Mouse (Mus musculus): ENCODE results near the gene Vcpkmt. TPM values are rescaled to one million over a fixed set of nuclear protein-coding genes. Genes with fewer than 3 reads are reported as not detected.

Gene Vcpkmt
- polyA plus RNA-seq (2015; fragmentation: Nextera tagmentation; extraction: Ambion mirVana) = 38.2 and 39.0 TPM in 2 replicates

DNA sequence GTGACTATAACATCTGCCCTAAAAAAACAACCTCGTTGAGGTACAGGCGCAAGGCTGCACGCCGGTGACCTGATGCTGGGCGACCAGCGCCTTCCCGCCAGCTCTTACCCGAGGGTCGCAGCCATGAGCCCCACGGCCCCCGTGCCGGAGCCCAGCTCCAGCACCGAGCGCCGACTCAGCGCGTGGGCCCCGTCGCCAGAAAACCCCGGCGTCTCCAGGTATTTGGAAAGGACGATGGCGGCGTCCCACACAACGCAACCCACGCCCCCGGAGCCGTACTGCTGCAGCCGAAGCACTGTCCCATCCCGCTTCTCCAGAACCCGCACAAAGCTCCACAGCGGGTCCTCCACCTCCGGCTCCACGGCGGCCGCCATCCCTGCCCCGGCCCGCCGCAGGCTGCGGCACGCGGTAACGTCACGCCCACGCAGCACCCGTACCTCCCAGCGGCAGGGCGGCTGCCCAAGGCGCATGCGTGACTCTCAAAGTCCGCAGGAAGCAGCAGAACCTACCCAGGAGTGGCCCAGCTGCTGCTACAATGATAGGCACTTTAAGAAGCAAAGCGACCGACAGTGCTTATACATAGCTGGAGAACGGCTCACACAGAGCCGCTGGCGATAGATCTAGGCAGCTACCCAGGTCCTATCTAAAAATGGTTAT, at the start of gene Vcpkmt:
Gene Vcpkmt, minus strand, starts transcription at position 416 of the 657 bp plus-strand sequence.

Small RNA genes lying within 50 kb of the gene (microRNA-seq; reads per million reads assigned to microRNA genes)
- not detected for gene Gm23018

Other genes with a start within 250 kb of the Vcpkmt start
- gene Nemf, start 225.9 kb downstream of the Vcpkmt start, polyA plus RNA-seq (2015; fragmentation: Nextera tagmentation; extraction: Ambion mirVana) = 77.9 and 80.5 TPM in 2 replicates
- gene Arf6, start 210.9 kb downstream of the Vcpkmt start, polyA plus RNA-seq (2015; fragmentation: Nextera tagmentation; extraction: Ambion mirVana) = 35.8 and 48.0 TPM in 2 replicates
- gene Gm9887, start 210.6 kb downstream of the Vcpkmt start, polyA plus RNA-seq (2015; fragmentation: Nextera tagmentation; extraction: Ambion mirVana) = 0.83 and 1.4 TPM in 2 replicates
- 9.9 and 12.1 TPM in 2 replicates for gene Sos2, start 98.8 kb upstream of the Vcpkmt start, polyA plus RNA-seq (2015; fragmentation: Nextera tagmentation; extraction: Ambion mirVana)
- gene L2hgdh, start 141.8 kb upstream of the Vcpkmt start, polyA plus RNA-seq (2015; fragmentation: Nextera tagmentation; extraction: Ambion mirVana) = 9.9 and 10.2 TPM in 2 replicates
- 40.1 and 43.6 TPM in 2 replicates for gene Atp5s, start 141.9 kb upstream of the Vcpkmt start, polyA plus RNA-seq (2015; fragmentation: Nextera tagmentation; extraction: Ambion mirVana)
- gene Cdkl1, start 208.2 kb upstream of the Vcpkmt start, polyA plus RNA-seq (2015; fragmentation: Nextera tagmentation; extraction: Ambion mirVana) = 22.6 and 26.2 TPM in 2 replicates